Comparison of ENCODE assay signal across 8 mouse cellular contexts in genomic region chr7:136894106-136894986, GRCm38 (mm10). TPM values are rescaled to one million over a fixed set of nuclear protein-coding genes. Genes with fewer than 3 reads are reported as not detected.
A peak's percentile ranks its signal among the peaks of the same experiment; 100 is the strongest.
DNase-seq lines count a peak whose midpoint lies in the region; ATAC-seq lines count a peak whose summit lies in the region.

TSS of gene Mgmt (plus strand) at chr7:136894614.

- DNase-seq in adrenal gland, postnatal 10 days = peak; percentile 96
- peak; percentile 95 for DNase-seq in embryo, embryonic 9.5 days (ENCODE audit: extremely low spot score)
- DNase-seq in gastrocnemius, postnatal 36 days = peak; percentile 88 to 91
- DNase-seq in intestine, embryonic 14.5 days (ENCODE audit: low spot score) = peak; percentile 93
- peak; percentile 76 to 95 for DNase-seq in left cerebral cortex, postnatal 10 days (ENCODE audit: extremely low spot score in 1 of 2, low spot score in 2 of 2)
- DNase-seq in right cerebral cortex, postnatal 10 days (ENCODE audit: low spot score in 2 of 2) = peak; percentile 89 to 92
- DNase-seq in urinary bladder, postnatal 14 days (ENCODE audit: low spot score) = peak; percentile 95

- peak within 1 kb of the TSS; percentile 65 for H3K27ac ChIP-seq in intestine, embryonic 14.5 days (ENCODE audit: low read depth)

- no peaks in the 10 kb centered on the region for H3K27me3 ChIP-seq in intestine, embryonic 14.5 days (replicated peaks; ENCODE audit: control insufficient read depth, insufficient read depth, low read length)

- peak within 1 kb of the TSS; percentile 73 for H3K4me2 ChIP-seq in intestine, embryonic 14.5 days (ENCODE audit: low read length)

- peak within 1 kb of the TSS; percentile 33 for H3K4me3 ChIP-seq in intestine, embryonic 14.5 days (ENCODE audit: low read depth, low read length)

- H3K4me1 ChIP-seq in intestine, embryonic 14.5 days (replicated peaks; ENCODE audit: control insufficient read depth, insufficient read depth, low read length) = 0 out of 2 replicates have a peak, but pooled peaks cover 5% of the 10 kb centered on the region

- no peaks in the 10 kb centered on the region for H3K9me3 ChIP-seq in intestine, embryonic 14.5 days (ENCODE audit: control insufficient read depth, low read length)

- intact Hi-C loops in gastrocnemius, postnatal 36 days (cut with DNase I) = no loop called here
- intact Hi-C loops in left cerebral cortex, postnatal 10 days (cut with DNase I) = no loop called here

- H3K9ac ChIP-seq in intestine, embryonic 14.5 days (ENCODE audit: low read length) = peak within 1 kb of the TSS; percentile 56

- H3K36me3 ChIP-seq in intestine, embryonic 14.5 days (ENCODE audit: control insufficient read depth, insufficient read depth, low read length) = no peaks in the 10 kb centered on the region

- ATAC-seq in intestine, embryonic 14.5 days (replicated peaks; ENCODE audit: low FRiP score, low TSS enrichment, low read depth) = peak; percentile 99
- peak; percentile 95 for ATAC-seq in megakaryocyte progenitor cell, adult 5-6 weeks (replicated peaks; ENCODE audit: poor library complexity)

- 10% methylated on average over 31 of the region's 33 CpGs for WGBS in intestine, embryonic 14.5 days

RNA-seq across cellular contexts. Expression of gene Mgmt, which starts in this region (rescaled TPM):
- total RNA-seq in adrenal gland, postnatal 10 days (2021) = 1 to 10 TPM; 8.0 to 9.0 TPM
- 1 to 10 TPM; 2.4 to 2.7 TPM for total RNA-seq in gastrocnemius, postnatal 36 days (2021)
- 7.2 and 8.7 TPM in 2 replicates for polyA plus RNA-seq in intestine, embryonic 14.5 days (2014; fragmentation: Nextera tagmentation; extraction: Ambion mirVana)
- under 1 TPM; 0.63 to 0.90 TPM for total RNA-seq in left cerebral cortex, postnatal 10 days (2021)
- total RNA-seq in megakaryocyte progenitor cell, adult 5-6 weeks (2015) = 2.2 and 3.4 TPM in 2 replicates
- total RNA-seq in megakaryocyte progenitor cell, adult 5-6 weeks (2017) = 1.7 and 1.8 TPM in 2 replicates

Comparison
In these comparisons a context has a peak if more than half of its experiments do, and no peak if none do; other contexts are left out.
1. Peak in every context shown above with its lines: DNase-seq, ATAC-seq, H3K4me3 ChIP-seq and H3K27ac ChIP-seq.
2. Peak in DNase-seq in left cerebral cortex, postnatal 10 days; RNA of the gene not detected or under 1 TPM.